In genomic region chr6:56796232-56796631, GRCm38 (mm10) we compare ENCODE assay signal across 7 mouse cellular contexts. TPM values are rescaled to one million over a fixed set of nuclear protein-coding genes. Genes with fewer than 3 reads are reported as not detected.
A peak's percentile ranks its signal among the peaks of the same experiment; 100 is the strongest.
DNase-seq lines count a peak whose midpoint lies in the region; ATAC-seq and TF ChIP-seq lines count a peak whose summit lies in the region.

No protein-coding gene starts in this region.

- H3K36me3 ChIP-seq in megakaryocyte, embryonic 14.5 days (replicated peaks; ENCODE audit: low read length), result peaks cover 22% of the 10 kb centered on the region
- no peaks in the 10 kb centered on the region for H3K36me3 ChIP-seq in forebrain, embryonic 11.5 days (ENCODE audit: control insufficient read depth, insufficient read depth, low read length)
- no peaks in the 10 kb centered on the region for H3K36me3 ChIP-seq in limb, embryonic 14.5 days (ENCODE audit: control insufficient read depth, insufficient read depth, low read length)
- H3K36me3 ChIP-seq in stomach, embryonic 16.5 days (ENCODE audit: control insufficient read depth, insufficient read depth, low read length), result no peaks in the 10 kb centered on the region

- no peak for ATAC-seq in megakaryocyte, adult 5-6 weeks (ENCODE audit: poor library complexity, severe bottlenecking)
- no peak for ATAC-seq in forebrain, embryonic 11.5 days (replicated peaks; ENCODE audit: low FRiP score)
- no peak for ATAC-seq in limb, embryonic 14.5 days (ENCODE audit: low FRiP score, low read depth)
- no peak for ATAC-seq in stomach, embryonic 16.5 days (ENCODE audit: insufficient read depth, low FRiP score)

- no peak for TF ChIP-seq POLR2A in limb, embryonic 14.5 days (IDR thresholded peaks at IDR 0.05; ENCODE audit: borderline replicate concordance, extremely low read depth, insufficient read depth, insufficient read length)

- no peak for DNase-seq in forebrain, embryonic 11.5 days (ENCODE audit: low spot score)
- DNase-seq in limb, embryonic 14.5 days (ENCODE audit: low spot score), result no peak
- DNase-seq in cerebellum, postnatal 10 days, result no peak
- DNase-seq in MN1 (ENCODE audit: low spot score), result no peak

- H3K27me3 ChIP-seq in megakaryocyte, embryonic 14.5 days (replicated peaks), result no peaks in the 10 kb centered on the region
- H3K27me3 ChIP-seq in forebrain, embryonic 11.5 days (ENCODE audit: control insufficient read depth, insufficient read depth, low read length), result no peaks in the 10 kb centered on the region
- no peaks in the 10 kb centered on the region for H3K27me3 ChIP-seq in limb, embryonic 14.5 days (ENCODE audit: control insufficient read depth, insufficient read depth, low read length)
- no peaks in the 10 kb centered on the region for H3K27me3 ChIP-seq in stomach, embryonic 16.5 days (ENCODE audit: control insufficient read depth, insufficient read depth, low read length)

- WGBS in forebrain, embryonic 11.5 days, result 14% methylated on average over 8 of the region's 8 CpGs
- 6% methylated on average over 8 of the region's 8 CpGs for WGBS in limb, embryonic 14.5 days
- WGBS in stomach, embryonic 16.5 days, result 2% methylated on average over 8 of the region's 8 CpGs

- H3K4me2 ChIP-seq in forebrain, embryonic 11.5 days (ENCODE audit: low read depth, low read length, severe bottlenecking), result peak overlapping the region; percentile 78
- H3K4me2 ChIP-seq in limb, embryonic 14.5 days (replicated peaks; ENCODE audit: low read depth, low read length, severe bottlenecking), result peak overlapping the region; percentile 71
- H3K4me2 ChIP-seq in stomach, embryonic 16.5 days (ENCODE audit: low read depth, low read length), result peak overlapping the region; percentile 86

- H3K4me1 ChIP-seq in megakaryocyte, embryonic 14.5 days, result peaks cover 52% of the 10 kb centered on the region
- H3K4me1 ChIP-seq in forebrain, embryonic 11.5 days (replicated peaks; ENCODE audit: control insufficient read depth, insufficient read depth, low read length), result peaks cover 7% of the 10 kb centered on the region; the same call in 1 of the 2 replicates
- H3K4me1 ChIP-seq in limb, embryonic 14.5 days (ENCODE audit: control insufficient read depth, insufficient read depth, low read length), result peaks cover 16% of the 10 kb centered on the region
- H3K4me1 ChIP-seq in stomach, embryonic 16.5 days (ENCODE audit: control insufficient read depth, insufficient read depth, low read length), result peaks cover 14% of the 10 kb centered on the region

- peak overlapping the region; percentile 95 for H3K4me3 ChIP-seq in megakaryocyte, embryonic 14.5 days (replicated peaks)
- H3K4me3 ChIP-seq in forebrain, embryonic 11.5 days (ENCODE audit: low read depth, low read length), result peak overlapping the region; percentile 73
- peak overlapping the region; percentile 83 for H3K4me3 ChIP-seq in limb, embryonic 14.5 days (replicated peaks; ENCODE audit: low read length)
- peak overlapping the region; percentile 84 for H3K4me3 ChIP-seq in stomach, embryonic 16.5 days (replicated peaks; ENCODE audit: low read length)

- peak overlapping the region; percentile 98; the same call in 1 of the 2 replicates for H3K27ac ChIP-seq in forebrain, embryonic 11.5 days (ENCODE audit: low read depth, low read length)
- H3K27ac ChIP-seq in limb, embryonic 14.5 days (replicated peaks; ENCODE audit: low read depth, low read length), result peak overlapping the region; percentile 100; the same call in 1 of the 2 replicates
- peak overlapping the region; percentile 100 for H3K27ac ChIP-seq in stomach, embryonic 16.5 days (ENCODE audit: low read length)

- H3K9me3 ChIP-seq in megakaryocyte, embryonic 14.5 days, result no peaks in the 10 kb centered on the region
- H3K9me3 ChIP-seq in forebrain, embryonic 11.5 days (ENCODE audit: control insufficient read depth, low read length), result no peaks in the 10 kb centered on the region; the same call in 1 of the 2 replicates
- no peaks in the 10 kb centered on the region for H3K9me3 ChIP-seq in limb, embryonic 14.5 days (ENCODE audit: control insufficient read depth, low read length)
- H3K9me3 ChIP-seq in stomach, embryonic 16.5 days (replicated peaks; ENCODE audit: control insufficient read depth, low read length), result no peaks in the 10 kb centered on the region

- peak overlapping the region; percentile 87 for H3K9ac ChIP-seq in forebrain, embryonic 11.5 days (ENCODE audit: low read length)
- peak overlapping the region; percentile 98 for H3K9ac ChIP-seq in limb, embryonic 14.5 days (ENCODE audit: low read depth, low read length, severe bottlenecking)
- peak overlapping the region; percentile 97 for H3K9ac ChIP-seq in stomach, embryonic 16.5 days (ENCODE audit: low read length)

RNA-seq across cellular contexts. Expression of gene Kbtbd2, which starts 1.4 kb away (rescaled TPM):
- 0.78 and 2.1 TPM in 2 replicates for polyA plus RNA-seq in megakaryocyte, embryonic 14.5 days (2012; ENCODE audit: insufficient read depth, low replicate concordance)
- 36.8 and 40.0 TPM in 2 replicates for total RNA-seq in megakaryocyte, adult 5-6 weeks (2015)
- 36.1 and 37.0 TPM in 2 replicates for total RNA-seq in megakaryocyte, adult 5-6 weeks (2017)
- polyA plus RNA-seq in forebrain, embryonic 11.5 days (2014; fragmentation: Nextera tagmentation; extraction: Ambion mirVana), result 40.1 and 40.6 TPM in 2 replicates
- 25.1 and 27.0 TPM in 2 replicates for polyA plus RNA-seq in limb, embryonic 14.5 days (2012; rRNA removed)
- 17.6 and 18.6 TPM in 2 replicates for polyA plus RNA-seq in limb, embryonic 14.5 days (2014; fragmentation: Nextera tagmentation; extraction: Ambion mirVana)
- polyA plus RNA-seq in stomach, embryonic 16.5 days (2015; fragmentation: Nextera tagmentation; extraction: Ambion mirVana), result 22.6 and 24.0 TPM in 2 replicates

RNA-seq across cellular contexts. Expression of gene Fkbp9, which starts 35.6 kb away (rescaled TPM):
- 0.94 TPM in 1 of 2 replicates, not detected in the other for polyA plus RNA-seq in megakaryocyte, embryonic 14.5 days (2012; ENCODE audit: insufficient read depth, low replicate concordance)
- total RNA-seq in megakaryocyte, adult 5-6 weeks (2015), result 0.20 and 0.91 TPM in 2 replicates
- total RNA-seq in megakaryocyte, adult 5-6 weeks (2017), result 0.73 and 1.2 TPM in 2 replicates
- 56.7 and 64.6 TPM in 2 replicates for polyA plus RNA-seq in forebrain, embryonic 11.5 days (2014; fragmentation: Nextera tagmentation; extraction: Ambion mirVana)
- 232 and 239 TPM in 2 replicates for polyA plus RNA-seq in limb, embryonic 14.5 days (2012; rRNA removed)
- polyA plus RNA-seq in limb, embryonic 14.5 days (2014; fragmentation: Nextera tagmentation; extraction: Ambion mirVana), result 205 and 219 TPM in 2 replicates
- 150 TPM in 2 replicates for polyA plus RNA-seq in stomach, embryonic 16.5 days (2015; fragmentation: Nextera tagmentation; extraction: Ambion mirVana)

Comparison
In these comparisons a context has a peak if more than half of its experiments do, and no peak if none do; other contexts are left out.
1. RNA of gene Fkbp9, which starts 35.6 kb away (polyA plus RNA-seq): 205 to 239 TPM in limb, embryonic 14.5 days, 150 TPM in stomach, embryonic 16.5 days and 56.7 to 64.6 TPM in forebrain, embryonic 11.5 days; 0.94 TPM in megakaryocyte, embryonic 14.5 days; every median in the first group is over 10 times any median in the second.
2. Peak in every context shown above with its lines, with median percentiles within 50 percentile points of each other: H3K4me3 ChIP-seq, H3K27ac ChIP-seq, H3K4me2 ChIP-seq and H3K9ac ChIP-seq.